Mouse (Mus musculus): ENCODE data around the gene Rtbdn.
A peak's percentile ranks its signal among the peaks of the same experiment; 100 is the strongest.

Rtbdn gene

GRCm38 (mm10) chr8:84981644-84982498, 35.1 kb downstream of the Rtbdn start:
- peak; percentile 51 for DNase-seq

DNA sequence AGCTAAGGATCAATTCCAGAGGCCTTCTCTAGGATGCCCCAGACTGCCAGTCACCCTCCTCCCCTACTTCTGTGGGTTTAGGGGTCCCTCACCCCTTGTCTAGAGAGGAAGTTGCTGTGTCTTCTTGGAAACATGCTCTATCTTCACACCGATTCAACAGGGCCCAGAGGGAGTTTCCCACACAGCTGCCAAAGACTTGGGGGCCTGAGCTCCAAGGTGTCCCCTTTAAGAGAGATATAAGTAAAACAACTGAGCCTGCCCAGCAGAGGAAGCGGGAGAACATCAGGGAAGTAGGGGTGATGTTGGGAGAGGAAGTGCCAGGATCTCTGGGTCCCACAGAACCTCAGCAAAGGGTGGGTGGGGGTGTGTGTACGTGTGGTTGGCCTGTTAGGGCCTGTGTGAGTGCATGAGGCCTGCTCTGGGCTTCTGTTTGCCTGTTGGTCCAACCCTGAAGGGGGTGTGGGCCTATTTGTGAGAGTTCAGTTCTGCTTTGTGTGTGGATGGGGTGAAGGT, 35.8 kb downstream of the Rtbdn start:
- DNase-seq, result no peak

- peak; percentile 73 for DNase-seq
These were observed 37.7 kb downstream of the Rtbdn start for GRCm38 (mm10) chr8:84984294-84985048.

DNA sequence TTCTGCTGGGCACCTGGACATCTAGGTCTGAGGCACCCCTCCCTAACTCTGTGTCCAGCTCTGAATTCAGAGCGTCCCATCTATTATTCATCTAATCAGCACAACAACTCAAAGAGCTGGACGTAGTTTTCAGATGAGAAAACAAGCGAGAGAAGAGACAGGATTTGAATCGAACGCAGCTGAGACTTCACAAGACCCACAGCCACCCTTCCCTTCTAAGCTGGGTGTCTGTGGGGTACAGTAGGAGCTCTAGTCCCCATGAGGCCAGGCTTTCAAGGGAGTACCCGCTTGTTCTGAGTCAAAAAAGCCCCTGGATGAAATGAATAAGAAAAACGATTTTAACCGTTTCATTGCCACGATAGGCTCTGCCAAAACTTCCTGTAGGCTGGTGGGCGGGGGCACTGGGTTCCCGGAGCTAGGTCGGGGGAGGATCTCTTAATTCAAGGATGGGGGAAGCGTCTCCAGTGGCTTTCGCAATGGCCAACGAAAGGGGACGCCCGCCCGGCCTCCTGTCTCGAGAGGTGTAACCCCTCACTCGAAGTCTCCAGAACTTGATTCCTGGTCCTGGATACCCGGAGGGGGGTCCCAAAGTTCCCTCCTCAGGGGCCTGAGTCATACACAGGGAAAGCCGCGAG, 38.4 kb downstream of the Rtbdn start:
- peak; percentile 48 for DNase-seq

GRCm38 (mm10) chr8:84985684-84986378, 39.0 kb downstream of the Rtbdn start:
- peak; percentile 94 for DNase-seq

DNA sequence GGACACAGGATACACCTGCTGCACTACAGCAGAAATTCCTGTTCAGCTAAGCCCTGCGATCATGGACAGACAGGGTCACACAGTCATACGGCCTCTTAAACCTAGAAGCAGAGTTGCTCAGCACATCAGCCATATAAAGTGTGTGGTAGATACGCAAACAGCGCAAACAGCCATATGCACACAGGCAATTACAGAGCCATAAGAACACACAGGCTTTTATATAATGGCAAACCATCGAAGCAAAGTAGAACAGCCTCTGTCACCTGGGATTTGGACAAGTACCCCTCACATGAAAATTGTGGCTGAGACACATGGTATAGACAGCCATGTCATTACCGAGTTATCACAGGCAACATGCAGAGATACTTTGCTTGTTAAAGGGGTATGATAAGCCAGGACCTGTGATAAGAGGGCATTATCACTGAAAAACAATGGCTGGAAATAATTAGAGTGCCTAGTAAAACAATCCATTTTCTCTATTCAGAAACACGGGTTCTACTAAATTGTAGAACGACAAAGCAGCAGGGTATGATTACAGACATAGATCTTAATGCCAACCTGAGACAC, 39.7 kb downstream of the Rtbdn start:
- DNase-seq, result no peak

GRCm38 (mm10) chr8:84987388-84987787, 40.6 kb downstream of the Rtbdn start:
- DNase-seq, result no peak

DNA sequence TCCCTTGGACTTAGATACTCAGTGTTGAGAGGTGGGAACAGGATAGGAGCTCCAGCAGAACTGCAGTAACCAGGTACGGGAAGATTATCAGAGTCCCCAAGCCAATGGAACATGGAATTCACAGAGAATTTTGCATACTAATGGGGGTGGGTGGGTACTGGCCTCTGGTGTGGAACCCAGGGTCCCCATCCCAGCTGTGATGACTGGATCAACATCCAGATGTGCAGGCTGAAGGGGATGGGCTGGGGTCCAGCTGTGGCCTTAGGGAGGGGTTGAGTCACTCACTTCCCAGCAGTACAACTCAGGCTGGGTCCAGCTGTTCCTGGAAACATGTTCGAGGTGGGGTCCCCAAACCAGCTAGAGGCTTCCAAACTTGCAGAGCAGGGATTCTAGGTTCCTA, 41.1 kb downstream of the Rtbdn start:
- no peak for DNase-seq

GRCm38 (mm10) chr8:84989311-84989731, 42.5 kb downstream of the Rtbdn start:
- DNase-seq, result peak; percentile 56

DNA sequence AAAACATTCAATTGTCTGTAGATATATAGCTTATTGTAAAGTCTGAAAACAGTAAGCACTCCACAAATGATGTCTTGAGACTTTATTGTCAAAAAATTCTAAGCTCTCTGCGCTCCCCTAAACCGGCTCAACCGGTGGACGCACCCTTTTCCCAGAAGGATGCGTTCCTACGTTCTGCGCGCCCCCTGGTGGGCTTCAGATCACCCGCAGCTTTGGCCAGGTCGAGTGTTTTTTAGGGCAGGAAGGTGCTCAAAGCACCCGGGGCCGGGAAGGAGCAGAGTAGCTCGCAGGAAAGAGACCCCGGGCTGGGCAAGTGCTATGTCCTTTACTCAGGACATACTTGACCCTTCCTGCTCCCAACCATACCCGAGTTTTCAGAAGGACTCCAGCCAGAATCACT, 43.0 kb downstream of the Rtbdn start:
- DNase-seq, result peak; percentile 98

DNA sequence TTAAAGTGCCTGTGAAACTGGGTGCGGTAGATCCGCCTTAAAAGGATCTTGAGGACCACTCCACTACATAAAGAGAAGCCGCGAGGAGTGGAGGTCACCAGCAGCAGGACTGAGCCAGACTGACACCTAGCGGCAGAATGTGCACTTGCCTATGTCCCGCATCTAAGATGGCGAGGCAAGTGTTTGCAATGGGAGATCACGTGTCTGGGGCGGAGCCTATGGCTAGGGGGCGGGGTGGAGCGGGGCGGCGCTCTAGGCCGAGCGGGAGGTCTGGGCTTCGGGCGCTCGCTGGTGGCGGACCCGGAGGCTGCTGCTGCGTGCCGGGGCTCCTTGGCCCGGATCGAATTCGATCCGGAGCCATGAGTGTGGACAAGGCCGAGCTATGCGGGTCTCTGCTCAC, 43.6 kb downstream of the Rtbdn start, which contains the start of gene Hook2:
TSS of gene Hook2 (plus strand) at position 255 of the 400 bp plus-strand sequence.
- DNase-seq, result peak; percentile 99

GRCm38 (mm10) chr8:84990836-84991235, 44.0 kb downstream of the Rtbdn start:
- DNase-seq, result peak; percentile 69

DNA sequence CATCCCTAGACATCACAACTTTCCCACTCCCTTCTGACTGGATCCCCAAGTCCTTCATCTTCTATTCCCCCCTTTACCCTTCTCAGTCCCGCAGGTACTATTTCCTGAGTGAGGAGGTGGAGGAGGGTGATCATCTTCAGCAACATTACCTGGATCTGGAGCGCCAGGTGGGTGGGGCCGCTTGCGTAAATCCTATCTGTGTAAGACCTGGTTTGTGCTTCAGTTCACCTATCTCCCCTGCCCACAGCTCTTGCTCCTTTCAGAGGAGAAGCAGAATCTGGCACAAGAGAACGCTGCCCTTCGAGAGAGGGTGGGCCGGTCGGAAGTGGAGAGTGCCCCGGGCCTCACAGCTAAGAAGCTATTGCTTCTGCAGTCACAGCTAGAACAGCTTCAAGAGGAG, 47.6 kb downstream of the Rtbdn start:
- no peak for DNase-seq

GRCm38 (mm10) chr8:84995680-84996079, 48.9 kb downstream of the Rtbdn start:
- DNase-seq, result no peak

DNA sequence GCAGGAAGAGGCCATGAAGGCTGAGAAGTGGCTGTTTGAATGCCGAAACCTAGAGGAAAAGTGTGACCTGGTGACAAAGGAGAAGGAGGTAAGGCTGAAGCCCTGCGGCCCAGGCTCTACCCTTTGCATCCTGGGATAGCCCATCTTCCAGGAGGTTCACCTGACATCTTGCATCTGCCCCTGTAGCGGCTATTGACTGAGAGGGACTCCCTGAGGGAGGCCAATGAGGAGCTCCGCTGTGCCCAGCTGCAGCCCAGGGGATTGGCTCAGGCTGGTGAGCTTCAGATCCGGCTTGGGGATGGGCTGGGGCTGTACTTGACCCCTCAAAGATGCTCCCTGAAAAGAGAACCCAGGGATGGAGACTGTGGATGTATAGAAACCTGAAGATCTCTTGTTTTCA, 50.2 kb downstream of the Rtbdn start:
- no peak for DNase-seq

GRCm38 (mm10) chr8:84997649-84998295, 51.0 kb downstream of the Rtbdn start:
- DNase-seq, result peak; percentile 95

Data from lung, postnatal 14 days (tissue).